Mouse (Mus musculus) ovary, adult 10 weeks (tissue): ENCODE data around the gene Olfr284. TPM values are rescaled to one million over a fixed set of nuclear protein-coding genes. Genes with fewer than 3 reads are reported as not detected.

Source experiments
- polyA plus RNA-seq: library from polyadenylated mRNA; stranded (reverse); fragments of 350-450 nt; fragmentation: Illumina TruSeq; extraction: RNeasy Lipid Tissue Mini Kit (QIAGEN cat#74804); gene quantifications from one replicate; pipeline ENCODE4 v1.2.3, GENCODE M21; 2014

Gene Olfr284
- not detected for polyA plus RNA-seq

GRCm38 (mm10) chr15:98340887-98341286 is at the start of gene Olfr284:
Olfr284 (minus strand) TSS chr15:98340987.

GRCm38 (mm10) chr15:98380846-98381245 is 40.1 kb upstream of the Olfr284 start, which contains the start of gene Olfr283:
Olfr283 (minus strand) TSS chr15:98380946.

GRCm38 (mm10) chr15:98317177-98317724 is 23.5 kb downstream of the Olfr284 start, which contains the start of gene Olfr285:
Olfr285 (minus strand) TSS chr15:98317353.

GRCm38 (mm10) chr15:98295628-98296551 is 44.9 kb downstream of the Olfr284 start, which contains the start of gene Zfp641:
Zfp641 (minus strand) TSS chr15:98296161.

Other genes starting within 250 kb of the Olfr284 start
- gene Pfkm, start 248.4 kb downstream of the Olfr284 start, polyA plus RNA-seq = 5.7 TPM
- gene Senp1, start 247.2 kb downstream of the Olfr284 start, polyA plus RNA-seq = 52.8 TPM
- gene Asb8, start 175.4 kb downstream of the Olfr284 start, polyA plus RNA-seq = 23.2 TPM
- 0.14 TPM for gene Ccdc184, start 173.8 kb downstream of the Olfr284 start, polyA plus RNA-seq
- gene Olfr288, start 145.4 kb downstream of the Olfr284 start, polyA plus RNA-seq = not detected
- 2.5 TPM for gene Gm44579, start 120.0 kb downstream of the Olfr284 start, polyA plus RNA-seq
- not detected for gene Olfr287, start 119.9 kb downstream of the Olfr284 start, polyA plus RNA-seq
- not detected for gene Olfr286, start 106.5 kb downstream of the Olfr284 start, polyA plus RNA-seq
- not detected for gene H1fnt, start 83.7 kb downstream of the Olfr284 start, polyA plus RNA-seq
- gene Zfp641, start 44.8 kb downstream of the Olfr284 start, polyA plus RNA-seq = 1.7 TPM
- not detected for gene Olfr285, start 23.6 kb downstream of the Olfr284 start, polyA plus RNA-seq
- not detected for gene Olfr283, start 40.0 kb upstream of the Olfr284 start, polyA plus RNA-seq
- gene Olfr282, start 90.2 kb upstream of the Olfr284 start, polyA plus RNA-seq = not detected
- not detected for gene Olfr281, start 111.6 kb upstream of the Olfr284 start, polyA plus RNA-seq
- gene OR5BS1P, start 128.9 kb upstream of the Olfr284 start, polyA plus RNA-seq = not detected
- gene Lalba, start 141.7 kb upstream of the Olfr284 start, polyA plus RNA-seq = not detected
- not detected for gene Olfr279, start 151.4 kb upstream of the Olfr284 start, polyA plus RNA-seq
- gene Kansl2, start 193.3 kb upstream of the Olfr284 start, polyA plus RNA-seq = 44.5 TPM
- 102 TPM for gene Ccnt1, start 229.9 kb upstream of the Olfr284 start, polyA plus RNA-seq
- gene 4930415O20Rik, start 230.0 kb upstream of the Olfr284 start, polyA plus RNA-seq = not detected